Mouse (Mus musculus): ENCODE data around the gene Psd4.

- TF ChIP-seq POLR2A (IDR thresholded peaks at IDR 0.05; ENCODE audit: insufficient read length, low read depth), result no peak
- TF ChIP-seq SRF (IDR thresholded peaks at IDR 0.05; ENCODE audit: control insufficient read depth, insufficient read length, low read depth), result no peak
- no peak for TF ChIP-seq TCF12 (IDR thresholded peaks at IDR 0.05; ENCODE audit: insufficient read depth, poor library complexity, severe bottlenecking)
- TF ChIP-seq CEBPB (IDR thresholded peaks at IDR 0.05; ENCODE audit: insufficient read depth, poor library complexity, severe bottlenecking), result no peak
- TF ChIP-seq MYOG (IDR thresholded peaks at IDR 0.05; ENCODE audit: control insufficient read depth in 1 of 3, insufficient read depth in 1 of 3, insufficient read length in 2 of 3, low read depth in 2 of 3), result no peak
- no peak for TF ChIP-seq MYOD1 (IDR thresholded peaks at IDR 0.05; ENCODE audit: control insufficient read depth in 1 of 3, insufficient read length in 2 of 3, low read depth in 2 of 3)
- TF ChIP-seq POLR2AphosphoS2 (IDR thresholded peaks at IDR 0.05; ENCODE audit: insufficient read length, low read depth), result no peak
- no peak for TF ChIP-seq E2F4 (IDR thresholded peaks at IDR 0.05; ENCODE audit: insufficient read depth)
- TF ChIP-seq USF1 (IDR thresholded peaks at IDR 0.05; ENCODE audit: low read depth), result no peak
- TF ChIP-seq REST (IDR thresholded peaks at IDR 0.05; ENCODE audit: insufficient read depth, insufficient read length), result no peak
- no peak for TF ChIP-seq MAX (IDR thresholded peaks at IDR 0.05; ENCODE audit: low read depth)
Measured at GRCm38 (mm10) chr2:24384393-24384792, 17.0 kb downstream of the Psd4 start.

All from myocyte (in vitro differentiated cells).